Mouse (Mus musculus) midbrain, embryonic 14.5 days (tissue): Measurements from ENCODE around the gene Zic4. TPM values are rescaled to one million over a fixed set of nuclear protein-coding genes. Genes with fewer than 3 reads are reported as not detected.

ENCODE experiments used
- ATAC-seq: fragments of 200-750 bp; cut with Nextera tagmentation; 2 replicates; pipeline ENCODE4 v1.8.0; 2017; ENCODE audit warnings: moderate number of reproducible peaks, moderate library complexity; ENCODE audit not compliant: low FRiP score, low TSS enrichment
- DNase-seq: peaks from one replicate; pipeline ENCODE4 v3.0.0-alpha.2; 2015
- H3K27ac ChIP-seq: fragments of 300-500 bp; sonication (generic); replicated peaks from 2 replicates; pipeline ENCODE4 v1.5.1; 2014; ENCODE audit warnings: mild to moderate bottlenecking, low read depth, low read length, moderate library complexity
- H3K27me3 ChIP-seq: fragments of 300-500 bp; sonication (generic); 2 replicates; pipeline ENCODE4 v1.6.1; 2014; ENCODE audit warnings: low read length, control low read depth, mixed read lengths; ENCODE audit not compliant: control insufficient read depth, insufficient read depth
- H3K36me3 ChIP-seq: fragments of 300-500 bp; sonication (generic); 2 replicates; pipeline ENCODE4 v1.6.1; 2014; ENCODE audit warnings: low read length, control low read depth; ENCODE audit not compliant: control insufficient read depth, insufficient read depth
- H3K4me1 ChIP-seq: fragments of 300-500 bp; sonication (generic); 2 replicates; pipeline ENCODE4 v1.6.1; 2014; ENCODE audit warnings: mild to moderate bottlenecking, antibody characterized with exemption, low read length, control low read depth; ENCODE audit not compliant: control insufficient read depth, insufficient read depth
- H3K4me2 ChIP-seq: fragments of 300-500 bp; sonication (generic); 2 replicates; pipeline ENCODE4 v1.6.1; 2014; ENCODE audit warnings: mild to moderate bottlenecking, low read length, moderate library complexity
- H3K4me3 ChIP-seq: fragments of 300-500 bp; sonication (generic); replicated peaks from 2 replicates; pipeline ENCODE4 v1.5.1; 2014; ENCODE audit warnings: low read depth, low read length
- H3K9ac ChIP-seq: fragments of 300-500 bp; sonication (generic); replicated peaks from 2 replicates; pipeline ENCODE4 v1.6.1; 2014; ENCODE audit warnings: mild to moderate bottlenecking, low read length, moderate library complexity
- H3K9me3 ChIP-seq: fragments of 300-500 bp; sonication (generic); 2 replicates; pipeline ENCODE4 v1.6.1; 2016; ENCODE audit warnings: low read length, control low read depth, mixed read lengths; ENCODE audit not compliant: control insufficient read depth
- WGBS: fragments of 180-500 bp; shearing (Covaris S2); extraction: QIAGEN DNeasy Blood & Tissue Kit; methylation state at CpG from one replicate; pipeline ENCODE4 v1.1.7; 2014; 5-methylcytosine and 5-hydroxymethylcytosine counted together
- polyA plus RNA-seq: library from polyadenylated mRNA; unstranded; fragments of >200 nt; fragmentation: Nextera tagmentation; extraction: Ambion mirVana; gene quantifications from 2 replicates; pipeline ENCODE4 v1.2.1, GENCODE M21; 2014

Gene Zic4
- polyA plus RNA-seq, 1 experiment from 2014 or later = 49.1 TPM

GRCm38 (mm10) chr9:91385561-91386430, 23.6 kb downstream of the Zic4 start:
- 5% methylated on average over 8 of the region's 8 CpGs for WGBS
- H3K36me3 ChIP-seq = no peaks in the 10 kb centered on the region

GRCm38 (mm10) chr9:91386502-91386890, 24.3 kb downstream of the Zic4 start:
- no peaks in the 10 kb centered on the region for H3K36me3 ChIP-seq
- peak overlapping the region; percentile 33 for H3K4me2 ChIP-seq
- H3K27ac ChIP-seq = peak overlapping the region; percentile 71
- H3K9me3 ChIP-seq = no peaks in the 10 kb centered on the region
- ATAC-seq (0 out of 2 replicates have a peak, but pooled peaks have one; percentile 19), DNase-seq (peak; percentile 80)
- H3K4me1 ChIP-seq = no peaks in the 10 kb centered on the region
- WGBS = 2% methylated on average over 17 of the region's 17 CpGs
- no peak overlapping the region for H3K4me3 ChIP-seq
- no peak overlapping the region for H3K9ac ChIP-seq
- H3K27me3 ChIP-seq = peaks cover 74% of the 10 kb centered on the region

More at GRCm38 (mm10) chr9:91385561-91386430, 23.6 kb downstream of the Zic4 start:
- Histone ChIP-seq H3K4me2 (peak overlapping the region; percentile 33), H3K27ac (peak overlapping the region; percentile 71), H3K4me1 (no peaks in the 10 kb centered on the region), H3K4me3 (no peak overlapping the region), H3K27me3 (peaks cover 67% of the 10 kb centered on the region), H3K9me3 (no peaks in the 10 kb centered on the region), H3K9ac (no peak overlapping the region)
- no peak for DNase-seq
- no peak for ATAC-seq

GRCm38 (mm10) chr9:91386891-91387739, 24.9 kb downstream of the Zic4 start:
- Histone ChIP-seq H3K4me2 (peak overlapping the region; percentile 33), H3K9me3 (no peaks in the 10 kb centered on the region), H3K4me1 (no peaks in the 10 kb centered on the region), H3K27ac (peak overlapping the region; percentile 71), H3K36me3 (no peaks in the 10 kb centered on the region), H3K4me3 (0 out of 2 replicates have a peak overlapping the region, but pooled peaks have one; percentile 0), H3K27me3 (peaks cover 80% of the 10 kb centered on the region), H3K9ac (no peak overlapping the region)
- under 1% methylated on average over 31 of the region's 31 CpGs for WGBS
- ATAC-seq (no peak), DNase-seq (peak; percentile 66)

- 3% methylated on average over 5 of the region's 5 CpGs for WGBS
- Histone ChIP-seq H3K9ac (no peak overlapping the region), H3K27me3 (peaks cover 85% of the 10 kb centered on the region), H3K9me3 (no peaks in the 10 kb centered on the region), H3K4me2 (peak overlapping the region; percentile 33), H3K36me3 (no peaks in the 10 kb centered on the region), H3K4me3 (no peak overlapping the region), H3K4me1 (no peaks in the 10 kb centered on the region), H3K27ac (peak overlapping the region; percentile 71; the same call in 1 of the 2 replicates)
- ATAC-seq (no peak), DNase-seq (no peak)
Measured at GRCm38 (mm10) chr9:91387740-91388080, 25.5 kb downstream of the Zic4 start.

- peaks cover 89% of the 10 kb centered on the region for H3K27me3 ChIP-seq
- ATAC-seq = no peak
- H3K4me3 ChIP-seq = no peak overlapping the region
- no peak overlapping the region for H3K4me2 ChIP-seq
- H3K4me1 ChIP-seq = no peaks in the 10 kb centered on the region
- H3K9ac ChIP-seq = no peak overlapping the region
- H3K27ac ChIP-seq = no peak overlapping the region
- no peaks in the 10 kb centered on the region for H3K9me3 ChIP-seq
- no peaks in the 10 kb centered on the region for H3K36me3 ChIP-seq
- 6% methylated on average over 4 of the region's 4 CpGs for WGBS
- no peak for DNase-seq
Measured at GRCm38 (mm10) chr9:91388173-91388572, 26.0 kb downstream of the Zic4 start.

GRCm38 (mm10) chr9:91393376-91394068, 31.3 kb downstream of the Zic4 start:
- H3K27me3 ChIP-seq = peaks cover 89% of the 10 kb centered on the region
- H3K9me3 ChIP-seq = no peaks in the 10 kb centered on the region
- H3K36me3 ChIP-seq = no peaks in the 10 kb centered on the region
- H3K4me3 ChIP-seq = no peak overlapping the region
- 8% methylated on average over 8 of the region's 8 CpGs for WGBS
- no peak overlapping the region for H3K27ac ChIP-seq
- no peak for DNase-seq
- H3K4me2 ChIP-seq = no peak overlapping the region
- no peak overlapping the region for H3K9ac ChIP-seq
- H3K4me1 ChIP-seq = no peaks in the 10 kb centered on the region
- ATAC-seq = no peak

- Histone ChIP-seq H3K36me3 (no peaks in the 10 kb centered on the region), H3K9me3 (no peaks in the 10 kb centered on the region), H3K4me2 (no peak overlapping the region), H3K9ac (no peak overlapping the region), H3K27me3 (peaks cover 88% of the 10 kb centered on the region), H3K27ac (no peak overlapping the region), H3K4me1 (no peaks in the 10 kb centered on the region), H3K4me3 (no peak overlapping the region)
- DNase-seq = no peak
- 4% methylated on average over 14 of the region's 14 CpGs for WGBS
- ATAC-seq = no peak; the same call in 1 of the 2 replicates
Measured at GRCm38 (mm10) chr9:91394211-91394646, 32.0 kb downstream of the Zic4 start.

- DNase-seq = no peak
- no peaks in the 10 kb centered on the region for H3K9me3 ChIP-seq
- H3K27me3 ChIP-seq = peaks cover 88% of the 10 kb centered on the region
- WGBS = 6% methylated on average over 14 of the region's 14 CpGs
- H3K36me3 ChIP-seq = no peaks in the 10 kb centered on the region
- no peak overlapping the region for H3K9ac ChIP-seq
- no peaks in the 10 kb centered on the region for H3K4me1 ChIP-seq
- no peak overlapping the region for H3K27ac ChIP-seq
- H3K4me3 ChIP-seq = no peak overlapping the region
- ATAC-seq = no peak
- no peak overlapping the region for H3K4me2 ChIP-seq
Measured at GRCm38 (mm10) chr9:91395066-91395772, 33.0 kb downstream of the Zic4 start.
